Mouse (Mus musculus) left cerebral cortex, postnatal 25 days (tissue): ENCODE measurements around the gene Katnb1. TPM values are rescaled to one million over a fixed set of nuclear protein-coding genes. Genes with fewer than 3 reads are reported as not detected.

Experiments
- DNase-seq, 2 experiments: peaks; one replicate each; pipeline ENCODE4 v3.0.0; 2022; ENCODE audit warnings: low spot score in 2 of 2, mixed read lengths in 1 of 2
- intact Hi-C: fragments of 180-260 bp; cut with DNase I; formaldehyde crosslinking; loops from one replicate; pipeline ENCODE4 v1.15.1; 2025
- total RNA-seq, 2 experiments: library from RNA; stranded (reverse); gene quantifications; 2 replicates each; pipeline ENCODE4 v1.2.3; 2021

Gene Katnb1
- total RNA-seq, 2 experiments from 2014 or later = 47.0 to 47.5 TPM

GRCm38 (mm10) chr8:95081650-95082049, 664 bp downstream of the Katnb1 start:
- DNase-seq = no peak
- intact Hi-C loops = no loop called here

- intact Hi-C loops = no loop called here
- no peak for DNase-seq
Measured at GRCm38 (mm10) chr8:95084261-95084660, 3.3 kb downstream of the Katnb1 start.

- intact Hi-C loops = no loop called here
Measured at GRCm38 (mm10) chr8:95084744-95085431, 3.9 kb downstream of the Katnb1 start.

GRCm38 (mm10) chr8:95085432-95086141, 4.6 kb downstream of the Katnb1 start:
- intact Hi-C loops = no loop called here

More at GRCm38 (mm10) chr8:95084744-95085431, 3.9 kb downstream of the Katnb1 start:
- no peak for DNase-seq

GRCm38 (mm10) chr8:95093574-95093973, 12.6 kb downstream of the Katnb1 start:
- no peak for DNase-seq
- intact Hi-C loops = no loop called here

More at GRCm38 (mm10) chr8:95085432-95086141, 4.6 kb downstream of the Katnb1 start:
- no peak for DNase-seq

- intact Hi-C loops = loop anchor here (1.0 kb wide), 1 partner anchor 105 kb away; no protein-coding TSS in a partner anchor
- peak; percentile 61 to 72 for DNase-seq
Measured at GRCm38 (mm10) chr8:95099009-95099408, 18.0 kb downstream of the Katnb1 start.

- intact Hi-C loops = no loop called here
- no peak for DNase-seq
Measured at GRCm38 (mm10) chr8:95101972-95102371, 21.0 kb downstream of the Katnb1 start.

GRCm38 (mm10) chr8:95107306-95107705, 26.3 kb downstream of the Katnb1 start:
- DNase-seq = no peak
- intact Hi-C loops = no loop called here

GRCm38 (mm10) chr8:95112594-95112993, 31.6 kb downstream of the Katnb1 start:
- no peak for DNase-seq
- intact Hi-C loops = no loop called here

GRCm38 (mm10) chr8:95113108-95113507, 32.1 kb downstream of the Katnb1 start:
- intact Hi-C loops = no loop called here
- no peak for DNase-seq

- intact Hi-C loops = no loop called here
- peak in 1 of 2 experiments; percentile 51 for DNase-seq
Measured at GRCm38 (mm10) chr8:95113750-95114149, 32.8 kb downstream of the Katnb1 start.

- intact Hi-C loops = no loop called here
Measured at GRCm38 (mm10) chr8:95123455-95123854, 42.5 kb downstream of the Katnb1 start.

GRCm38 (mm10) chr8:95126497-95126896, 45.5 kb downstream of the Katnb1 start:
- DNase-seq = no peak
- intact Hi-C loops = no loop called here

More at GRCm38 (mm10) chr8:95123455-95123854, 42.5 kb downstream of the Katnb1 start:
- no peak for DNase-seq

- intact Hi-C loops = no loop called here
- DNase-seq = no peak
Measured at GRCm38 (mm10) chr8:95127658-95128057, 46.7 kb downstream of the Katnb1 start.

- DNase-seq = no peak
- intact Hi-C loops = no loop called here
Measured at GRCm38 (mm10) chr8:95128750-95129260, 47.8 kb downstream of the Katnb1 start.

- intact Hi-C loops = loop anchor here (10.0 kb wide), 1 partner anchor 74 kb away; the partner anchor contains the start of gene Kifc3
- DNase-seq = no peak
Measured at GRCm38 (mm10) chr8:95130966-95131537, 50.1 kb downstream of the Katnb1 start.

GRCm38 (mm10) chr8:95131983-95132382, 51.0 kb downstream of the Katnb1 start:
- intact Hi-C loops = loop anchor here (10.0 kb wide), 1 partner anchor 73 kb away; the partner anchor contains the start of gene Kifc3
- no peak for DNase-seq

GRCm38 (mm10) chr8:95134186-95134585, 53.2 kb downstream of the Katnb1 start:
- intact Hi-C loops = loop anchor here (10.0 kb wide), 1 partner anchor 71 kb away; the partner anchor contains the start of gene Kifc3

GRCm38 (mm10) chr8:95135242-95135641, 54.3 kb downstream of the Katnb1 start:
- intact Hi-C loops = loop anchor here (10.0 kb wide), 1 partner anchor 70 kb away; the partner anchor contains the start of gene Kifc3
- DNase-seq = peak in 1 of 2 experiments; percentile 24

More at GRCm38 (mm10) chr8:95134186-95134585, 53.2 kb downstream of the Katnb1 start:
- DNase-seq = no peak

- intact Hi-C loops = loop anchor here (10.0 kb wide), 1 partner anchor 69 kb away; the partner anchor contains the start of gene Kifc3
- DNase-seq = no peak
Measured at GRCm38 (mm10) chr8:95136218-95136617, 55.2 kb downstream of the Katnb1 start.
